37 mouse cellular contexts compared by ENCODE assay signal in the genomic region with DNA sequence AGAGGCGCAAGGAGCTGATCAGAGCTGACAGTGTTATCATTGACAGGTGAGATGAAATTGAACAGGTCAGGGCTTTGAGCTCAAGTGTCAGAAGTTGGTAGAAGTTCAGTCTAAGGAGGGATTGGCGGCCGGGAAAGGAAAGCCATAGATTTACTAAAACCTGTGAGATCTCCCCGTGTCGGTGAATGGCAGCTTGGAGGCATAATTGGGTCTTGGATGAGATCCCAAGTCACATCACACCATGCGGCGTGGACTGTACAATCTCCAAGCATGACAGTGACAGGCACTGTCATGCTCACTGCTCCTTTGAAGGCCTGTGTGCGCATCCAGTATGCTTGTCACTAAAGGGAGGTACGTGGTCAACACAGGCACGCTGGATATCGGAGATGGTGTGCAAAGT. TPM values are rescaled to one million over a fixed set of nuclear protein-coding genes. Genes with fewer than 3 reads are reported as not detected.
DNase-seq lines count a peak whose midpoint lies in the region; ATAC-seq and TF ChIP-seq lines count a peak whose summit lies in the region.
"Had no signal": no experiment of that assay in that cellular context is flagged by ENCODE, and none has a peak within 500 bp of the region (broad histone marks: within the 10 kb centered on the region; RNA-seq: fewer than 3 reads in every experiment).

No protein-coding gene starts in this region.

- no peak for ATAC-seq in hindbrain, postnatal 0 days
- ATAC-seq in hindbrain, embryonic 11.5 days (ENCODE audit: low FRiP score) = no peak
- ATAC-seq: activated CD4-positive, CD25-positive, alpha-beta regulatory T cell, adult 4 months; forebrain, postnatal 0 days; intestine, postnatal 0 days; midbrain, embryonic 13.5 days had no signal

- 61% methylated on average over 11 of the region's 11 CpGs for WGBS in hindbrain, postnatal 0 days
- 87% methylated on average over 11 of the region's 11 CpGs for WGBS in hindbrain, embryonic 11.5 days

- no peak overlapping the region for H3K9ac ChIP-seq in hindbrain, postnatal 0 days (replicated peaks; ENCODE audit: low read length)
- H3K9ac ChIP-seq in hindbrain, embryonic 11.5 days (ENCODE audit: low read depth, low read length) = no peak overlapping the region
- H3K9ac ChIP-seq: embryonic facial prominence, embryonic 13.5 days; forebrain, postnatal 0 days; heart, embryonic 15.5 days; hindbrain, embryonic 13.5 days; limb, embryonic 15.5 days; liver, embryonic 13.5 days; midbrain, embryonic 13.5 days; neural tube, embryonic 15.5 days; stomach, embryonic 15.5 days had no signal

- intact Hi-C loops in heart, postnatal 14 days (cut with DNase I) = no loop called here

- peaks cover 51% of the 10 kb centered on the region for H3K27me3 ChIP-seq in hindbrain, postnatal 0 days (ENCODE audit: insufficient read depth, low read length)
- H3K27me3 ChIP-seq in hindbrain, embryonic 11.5 days (ENCODE audit: control insufficient read depth, insufficient read depth, low read length) = peaks cover 86% of the 10 kb centered on the region

- no peak overlapping the region for H3K4me3 ChIP-seq in hindbrain, postnatal 0 days (ENCODE audit: low read length)
- H3K4me3 ChIP-seq in hindbrain, embryonic 11.5 days (ENCODE audit: low read depth, low read length) = no peak overlapping the region
- H3K4me3 ChIP-seq: embryonic facial prominence, embryonic 13.5 days; forebrain, embryonic 10.5 days; heart, embryonic 10.5 days; heart, embryonic 15.5 days; hindbrain, embryonic 13.5 days; limb, embryonic 10.5 days; limb, embryonic 15.5 days; liver, embryonic 13.5 days; midbrain, embryonic 13.5 days; neural tube, embryonic 15.5 days; stomach, embryonic 15.5 days had no signal

- H3K4me1 ChIP-seq in hindbrain, postnatal 0 days (ENCODE audit: insufficient read depth, low read length) = peaks cover 17% of the 10 kb centered on the region
- H3K4me1 ChIP-seq in hindbrain, embryonic 11.5 days (replicated peaks; ENCODE audit: control insufficient read depth, insufficient read depth, low read length) = peaks cover 18% of the 10 kb centered on the region

- DNase-seq in hindbrain, postnatal 0 days (ENCODE audit: low spot score) = peak; percentile 56
- no peak for DNase-seq in hindbrain, embryonic 11.5 days (ENCODE audit: low spot score)
- DNase-seq in brain, embryonic 14.5 days (ENCODE audit: low read depth) = peak; percentile 61
- peak; percentile 84 for DNase-seq in cerebellum, adult 9-10 months
- DNase-seq in cerebellum, postnatal 36 days = peak; percentile 57 to 69
- DNase-seq in heart, postnatal 14 days = no peak
- DNase-seq in kidney, postnatal 36 days = no peak
- DNase-seq: adrenal gland, adult 2 months; adrenal gland, postnatal 36 days; forebrain, postnatal 0 days; gastrocnemius, postnatal 10 days; heart, postnatal 36 days; kidney, postnatal 14 days; liver, embryonic 13.5 days; lung, adult 2 months; lung, postnatal 10 days; retina, postnatal 1 day; right cerebral cortex, postnatal 25 days; thymus, postnatal 14 days had no signal

- no peak overlapping the region for H3K4me2 ChIP-seq in hindbrain, postnatal 0 days (ENCODE audit: low read depth, low read length)
- H3K4me2 ChIP-seq in hindbrain, embryonic 11.5 days (replicated peaks; ENCODE audit: low read depth, low read length) = no peak overlapping the region
- H3K4me2 ChIP-seq: embryonic facial prominence, embryonic 13.5 days; heart, embryonic 15.5 days; hindbrain, embryonic 13.5 days; limb, embryonic 15.5 days; liver, embryonic 13.5 days; midbrain, embryonic 13.5 days; neural tube, embryonic 15.5 days; stomach, embryonic 15.5 days had no signal

- H3K27ac ChIP-seq in hindbrain, postnatal 0 days = no peak overlapping the region
- H3K27ac ChIP-seq in hindbrain, embryonic 11.5 days (ENCODE audit: low read depth, low read length) = no peak overlapping the region
- H3K27ac ChIP-seq: embryonic facial prominence, embryonic 13.5 days; forebrain, embryonic 10.5 days; heart, embryonic 10.5 days; heart, embryonic 15.5 days; hindbrain, embryonic 13.5 days; limb, embryonic 10.5 days; limb, embryonic 15.5 days; liver, embryonic 13.5 days; macrophage; midbrain, embryonic 13.5 days; neural tube, embryonic 15.5 days; stomach, embryonic 15.5 days had no signal

- TF ChIP-seq POLR2A in brain, embryonic 14.5 days (IDR thresholded peaks at IDR 0.05; ENCODE audit: borderline replicate concordance, extremely low read depth, insufficient read depth, insufficient read length, poor library complexity, severe bottlenecking) = no peak

- H3K36me3 ChIP-seq in hindbrain, postnatal 0 days (ENCODE audit: insufficient read depth, low read length) = no peaks in the 10 kb centered on the region; the same call in 1 of the 2 replicates
- H3K36me3 ChIP-seq in hindbrain, embryonic 11.5 days (ENCODE audit: control insufficient read depth, insufficient read depth, low read length) = no peaks in the 10 kb centered on the region
- H3K36me3 ChIP-seq: heart, embryonic 10.5 days; heart, embryonic 15.5 days; stomach, embryonic 15.5 days had no signal

- no peak for TF ChIP-seq CTCF in hindbrain, postnatal 0 days (IDR thresholded peaks at IDR 0.05; ENCODE audit: low read depth)
- no peak for TF ChIP-seq CTCF in brain, embryonic 14.5 days (IDR thresholded peaks at IDR 0.05; ENCODE audit: borderline replicate concordance, extremely low read depth, insufficient read depth, insufficient read length)

- no peaks in the 10 kb centered on the region for H3K9me3 ChIP-seq in hindbrain, postnatal 0 days (ENCODE audit: low read length)
- H3K9me3 ChIP-seq in hindbrain, embryonic 11.5 days (ENCODE audit: control insufficient read depth, low read length) = no peaks in the 10 kb centered on the region
- H3K9me3 ChIP-seq: embryonic facial prominence, embryonic 13.5 days; forebrain, embryonic 10.5 days; heart, embryonic 10.5 days; heart, embryonic 15.5 days; hindbrain, embryonic 13.5 days; limb, embryonic 10.5 days; limb, embryonic 15.5 days; liver, embryonic 13.5 days; midbrain, embryonic 13.5 days; neural tube, embryonic 15.5 days; stomach, embryonic 15.5 days had no signal

RNA-seq across cellular contexts. Expression of a gene that starts 4.1 kb away (rescaled TPM):
- total RNA-seq in hindbrain, postnatal 0 days (2014; rRNA removed) = 6.9 and 7.1 TPM in 2 replicates
- polyA plus RNA-seq in hindbrain, postnatal 0 days (2015; fragmentation: Nextera tagmentation; extraction: Ambion mirVana) = 1.0 and 1.1 TPM in 2 replicates
- 0.25 and 0.43 TPM in 2 replicates for polyA plus RNA-seq in hindbrain, embryonic 11.5 days (2014; fragmentation: Nextera tagmentation; extraction: Ambion mirVana)
- polyA plus RNA-seq in brain, embryonic 14.5 days (2012; rRNA removed) = 0.89 and 1.2 TPM in 2 replicates
- under 1 TPM; 0.10 to 0.15 TPM for total RNA-seq in heart, postnatal 14 days (2021)
- total RNA-seq: common myeloid progenitor, adult 5-6 weeks; granulocyte monocyte progenitor cell, adult 5-6 weeks; megakaryocyte-erythroid progenitor cell, adult 5-6 weeks had no signal
- polyA plus RNA-seq: activated CD4-positive, CD25-positive, alpha-beta regulatory T cell, adult 4 months; embryonic facial prominence, embryonic 13.5 days; forebrain, embryonic 10.5 days; intestine, postnatal 0 days; kidney, embryonic 14.5 days; macrophage had no signal

RNA-seq across cellular contexts. Expression of a gene that starts 13.9 kb away (rescaled TPM):
- total RNA-seq in hindbrain, postnatal 0 days (2014; rRNA removed) = 20.0 and 22.6 TPM in 2 replicates
- 15.0 and 16.4 TPM in 2 replicates for polyA plus RNA-seq in hindbrain, postnatal 0 days (2015; fragmentation: Nextera tagmentation; extraction: Ambion mirVana)
- 11.6 and 14.9 TPM in 2 replicates for polyA plus RNA-seq in hindbrain, embryonic 11.5 days (2014; fragmentation: Nextera tagmentation; extraction: Ambion mirVana)
- polyA plus RNA-seq in brain, embryonic 14.5 days (2012; rRNA removed) = 26.1 and 32.4 TPM in 2 replicates
- 1 to 10 TPM; 7.0 to 7.5 TPM for total RNA-seq in heart, postnatal 14 days (2021)

RNA-seq across cellular contexts. Expression of a gene that starts 34.5 kb away (rescaled TPM):
- 8.3 and 10.8 TPM in 2 replicates for total RNA-seq in hindbrain, postnatal 0 days (2014; rRNA removed)
- 1.8 and 1.9 TPM in 2 replicates for polyA plus RNA-seq in hindbrain, postnatal 0 days (2015; fragmentation: Nextera tagmentation; extraction: Ambion mirVana)
- polyA plus RNA-seq in hindbrain, embryonic 11.5 days (2014; fragmentation: Nextera tagmentation; extraction: Ambion mirVana) = 0.40 and 0.52 TPM in 2 replicates
- polyA plus RNA-seq in brain, embryonic 14.5 days (2012; rRNA removed) = 1.6 and 2.4 TPM in 2 replicates
- total RNA-seq in heart, postnatal 14 days (2021) = 1 to 10 TPM; 1.2 to 1.3 TPM
- total RNA-seq: megakaryocyte-erythroid progenitor cell, adult 5-6 weeks had no signal

RNA-seq across cellular contexts. Expression of a gene that starts 44.0 kb away (rescaled TPM):
- total RNA-seq in hindbrain, postnatal 0 days (2014; rRNA removed) = 0.36 and 0.99 TPM in 2 replicates
- polyA plus RNA-seq in hindbrain, postnatal 0 days (2015; fragmentation: Nextera tagmentation; extraction: Ambion mirVana) = 0.20 and 0.34 TPM in 2 replicates
- polyA plus RNA-seq in hindbrain, embryonic 11.5 days (2014; fragmentation: Nextera tagmentation; extraction: Ambion mirVana) = not detected in 2 replicates
- 0.13 and 0.15 TPM in 2 replicates for polyA plus RNA-seq in brain, embryonic 14.5 days (2012; rRNA removed)
- not detected for total RNA-seq in heart, postnatal 14 days (2021)
- total RNA-seq: adrenal gland, adult 2 months; adrenal gland, postnatal 36 days; common myeloid progenitor, adult 5-6 weeks; forebrain, postnatal 0 days; gastrocnemius, postnatal 10 days; granulocyte monocyte progenitor cell, adult 5-6 weeks; heart, postnatal 36 days; megakaryocyte-erythroid progenitor cell, adult 5-6 weeks had no signal
- polyA plus RNA-seq: activated CD4-positive, CD25-positive, alpha-beta regulatory T cell, adult 4 months; adrenal gland, adult 2 months; heart, embryonic 10.5 days; heart, embryonic 15.5 days; hindbrain, embryonic 13.5 days; limb, embryonic 10.5 days; liver, embryonic 13.5 days; macrophage; midbrain, embryonic 13.5 days; urinary bladder, adult 2 months had no signal

RNA-seq across cellular contexts. Expression of a gene that starts 58.9 kb away (rescaled TPM):
- 0.37 and 0.47 TPM in 2 replicates for total RNA-seq in hindbrain, postnatal 0 days (2014; rRNA removed)
- polyA plus RNA-seq in hindbrain, postnatal 0 days (2015; fragmentation: Nextera tagmentation; extraction: Ambion mirVana) = 0.10 and 0.13 TPM in 2 replicates
- 0.05 TPM in 1 of 2 replicates, not detected in the other for polyA plus RNA-seq in hindbrain, embryonic 11.5 days (2014; fragmentation: Nextera tagmentation; extraction: Ambion mirVana)
- polyA plus RNA-seq in brain, embryonic 14.5 days (2012; rRNA removed) = 0.04 and 0.11 TPM in 2 replicates
- total RNA-seq in heart, postnatal 14 days (2021) = under 1 TPM in 1 of 2 experiments, not detected in 1; 0.14 TPM
- total RNA-seq: common myeloid progenitor, adult 5-6 weeks; granulocyte monocyte progenitor cell, adult 5-6 weeks; megakaryocyte-erythroid progenitor cell, adult 5-6 weeks had no signal
- polyA plus RNA-seq: activated CD4-positive, CD25-positive, alpha-beta regulatory T cell, adult 4 months; embryonic facial prominence, embryonic 13.5 days; forebrain, embryonic 10.5 days; kidney, embryonic 14.5 days; limb, embryonic 10.5 days; macrophage; urinary bladder, adult 2 months had no signal

Comparison
In these comparisons a context has a peak if more than half of its experiments do, and no peak if none do; other contexts are left out.
1. DNase-seq: peak in hindbrain, postnatal 0 days (single experiment), brain, embryonic 14.5 days (single experiment), cerebellum, adult 9-10 months (single experiment) and cerebellum, postnatal 36 days (2 of 2); none in hindbrain, embryonic 11.5 days (single experiment), heart, postnatal 14 days (0 of 2) and kidney, postnatal 36 days (0 of 2).